Mouse (Mus musculus) cerebellum, postnatal 36 days (tissue): ENCODE results near the gene Rnf17.

Source experiments
- DNase-seq, 2 experiments: peaks; one replicate each; pipeline ENCODE4 v3.0.0; 2021 to 2022; ENCODE audit warnings: mixed read lengths in 2 of 2

The Rnf17 gene

GRCm38 (mm10) chr14:56402311-56403071, at the start of gene Rnf17:
Gene Rnf17, plus strand, starts transcription at chr14:56402581.
- DNase-seq = no peak

GRCm38 (mm10) chr14:56354803-56355202, 47.6 kb upstream of the Rnf17 start:
- no peak for DNase-seq

- no peak for DNase-seq
Observed at GRCm38 (mm10) chr14:56355396-56355795, 47.0 kb upstream of the Rnf17 start.

GRCm38 (mm10) chr14:56356196-56356595, 46.2 kb upstream of the Rnf17 start:
- no peak for DNase-seq

GRCm38 (mm10) chr14:56358422-56358821, 44.0 kb upstream of the Rnf17 start:
- no peak for DNase-seq

GRCm38 (mm10) chr14:56359131-56359530, 43.2 kb upstream of the Rnf17 start:
- DNase-seq = no peak

GRCm38 (mm10) chr14:56364711-56365237, 37.6 kb upstream of the Rnf17 start, which contains the start of gene Atp12a:
Gene Atp12a, plus strand, starts transcription at chr14:56365068.
- DNase-seq = no peak

- DNase-seq = no peak
Observed at GRCm38 (mm10) chr14:56365292-56365691, 37.1 kb upstream of the Rnf17 start.

GRCm38 (mm10) chr14:56366712-56367111, 35.7 kb upstream of the Rnf17 start:
- peak in 1 of 2 experiments; percentile 9 for DNase-seq

- DNase-seq = peak in 1 of 2 experiments; percentile 17
Observed at GRCm38 (mm10) chr14:56368834-56369233, 33.5 kb upstream of the Rnf17 start.

GRCm38 (mm10) chr14:56375731-56376130, 26.6 kb upstream of the Rnf17 start:
- DNase-seq = peak; percentile 78 to 89

GRCm38 (mm10) chr14:56377745-56378144, 24.6 kb upstream of the Rnf17 start:
- no peak for DNase-seq

- no peak for DNase-seq
Observed at GRCm38 (mm10) chr14:56379336-56379735, 23.0 kb upstream of the Rnf17 start.

- DNase-seq = no peak
Observed at GRCm38 (mm10) chr14:56382366-56382765, 20.0 kb upstream of the Rnf17 start.

- peak in 1 of 2 experiments; percentile 7 for DNase-seq
Observed at GRCm38 (mm10) chr14:56390247-56390646, 12.1 kb upstream of the Rnf17 start.

- no peak for DNase-seq
Observed at GRCm38 (mm10) chr14:56393704-56394312, 8.6 kb upstream of the Rnf17 start.

- peak; percentile 22 to 24 for DNase-seq
Observed at GRCm38 (mm10) chr14:56398001-56398400, 4.4 kb upstream of the Rnf17 start.

GRCm38 (mm10) chr14:56403072-56403375, 643 bp downstream of the Rnf17 start:
- no peak for DNase-seq

- DNase-seq = no peak
Observed at GRCm38 (mm10) chr14:56462090-56462489, 59.7 kb downstream of the Rnf17 start.

- no peak for DNase-seq
Observed at GRCm38 (mm10) chr14:56462729-56463128, 60.3 kb downstream of the Rnf17 start.

GRCm38 (mm10) chr14:56468145-56468544, 65.8 kb downstream of the Rnf17 start:
- DNase-seq = no peak

- DNase-seq = no peak
Observed at GRCm38 (mm10) chr14:56489806-56490205, 87.4 kb downstream of the Rnf17 start.

- DNase-seq = no peak
Observed at GRCm38 (mm10) chr14:56502407-56502806, 100.0 kb downstream of the Rnf17 start.

- DNase-seq = no peak
Observed at GRCm38 (mm10) chr14:56506743-56507142, 104.4 kb downstream of the Rnf17 start.
